Mouse (Mus musculus) T-cell, adult 2 months (primary cell): ENCODE data around the gene Fam163b.

ENCODE experiments used
- DNase-seq: peaks from one replicate; pipeline ENCODE4 v3.0.0; 2022; ENCODE audit warnings: low spot score

The Fam163b gene

GRCm38 (mm10) chr2:27135935-27136334 lies 6.4 kb downstream of the Fam163b start:
- DNase-seq = no peak

- no peak for DNase-seq
These were observed 13.3 kb downstream of the Fam163b start for GRCm38 (mm10) chr2:27128990-27129389.

- no peak for DNase-seq
These were observed 15.8 kb downstream of the Fam163b start for GRCm38 (mm10) chr2:27126496-27126895.

GRCm38 (mm10) chr2:27125979-27126378 lies 16.3 kb downstream of the Fam163b start:
- DNase-seq = peak; percentile 70

- no peak for DNase-seq
These were observed 19.2 kb downstream of the Fam163b start for GRCm38 (mm10) chr2:27123121-27123520.

- no peak for DNase-seq
These were observed 19.7 kb downstream of the Fam163b start for GRCm38 (mm10) chr2:27122578-27122977.

- DNase-seq = peak; percentile 77
These were observed 20.5 kb downstream of the Fam163b start for GRCm38 (mm10) chr2:27121626-27122355.

GRCm38 (mm10) chr2:27120241-27120641 lies 22.1 kb downstream of the Fam163b start:
- no peak for DNase-seq

- DNase-seq = no peak
These were observed 22.5 kb downstream of the Fam163b start for GRCm38 (mm10) chr2:27119766-27120165.

GRCm38 (mm10) chr2:27118452-27118851 lies 23.8 kb downstream of the Fam163b start:
- DNase-seq = no peak

- no peak for DNase-seq
These were observed 28.1 kb downstream of the Fam163b start for GRCm38 (mm10) chr2:27114169-27114568.

- no peak for DNase-seq
These were observed 29.7 kb downstream of the Fam163b start for GRCm38 (mm10) chr2:27112585-27112984.

GRCm38 (mm10) chr2:27109052-27109451 lies 33.2 kb downstream of the Fam163b start:
- no peak for DNase-seq

GRCm38 (mm10) chr2:27108144-27108543 lies 34.1 kb downstream of the Fam163b start:
- DNase-seq = no peak

- DNase-seq = no peak
These were observed 35.5 kb downstream of the Fam163b start for GRCm38 (mm10) chr2:27106816-27107215.

- DNase-seq = no peak
These were observed 38.7 kb downstream of the Fam163b start for GRCm38 (mm10) chr2:27103554-27103953.

- DNase-seq = no peak
These were observed 44.5 kb downstream of the Fam163b start for GRCm38 (mm10) chr2:27097776-27098175.

- no peak for DNase-seq
These were observed 45.0 kb downstream of the Fam163b start for GRCm38 (mm10) chr2:27097241-27097656.

- DNase-seq = no peak
These were observed 45.8 kb downstream of the Fam163b start for GRCm38 (mm10) chr2:27096341-27096981.

- DNase-seq = no peak
These were observed 47.1 kb downstream of the Fam163b start for GRCm38 (mm10) chr2:27095178-27095577.

GRCm38 (mm10) chr2:27089238-27089637 lies 53.1 kb downstream of the Fam163b start:
- no peak for DNase-seq

GRCm38 (mm10) chr2:27088700-27089099 lies 53.6 kb downstream of the Fam163b start:
- no peak for DNase-seq

GRCm38 (mm10) chr2:27088071-27088644 lies 54.1 kb downstream of the Fam163b start:
- no peak for DNase-seq
